Mouse (Mus musculus): ENCODE results near the gene Pbx2. TPM values are rescaled to one million over a fixed set of nuclear protein-coding genes. Genes with fewer than 3 reads are reported as not detected.

Gene Pbx2
- polyA plus RNA-seq, 1 experiment from 2014 or later: 7.6 TPM

GRCm38 (mm10) chr17:34585877-34586771, 4.9 kb upstream of the Pbx2 start:
- Histone ChIP-seq H3K4me3 (replicated peaks; ENCODE audit: low read length) (peak overlapping the region; percentile 85), H3K4me1 (replicated peaks; ENCODE audit: control insufficient read depth, insufficient read depth, low read length) (peaks cover 24% of the 10 kb centered on the region), H3K4me2 (ENCODE audit: low read length) (peak overlapping the region; percentile 91), H3K27me3 (replicated peaks; ENCODE audit: control insufficient read depth, insufficient read depth, low read length) (no peaks in the 10 kb centered on the region), H3K9ac (replicated peaks; ENCODE audit: low read depth, low read length) (peak overlapping the region; percentile 94), H3K27ac (ENCODE audit: low read length) (peak overlapping the region; percentile 100), H3K36me3 (ENCODE audit: control insufficient read depth, insufficient read depth) (no peaks in the 10 kb centered on the region), H3K9me3 (ENCODE audit: control insufficient read depth, low read length) (no peaks in the 10 kb centered on the region)
- peak; percentile 1; the same call in 1 of the 2 replicates for ATAC-seq
- WGBS: 12% methylated on average over 32 of the region's 32 CpGs

DNA sequence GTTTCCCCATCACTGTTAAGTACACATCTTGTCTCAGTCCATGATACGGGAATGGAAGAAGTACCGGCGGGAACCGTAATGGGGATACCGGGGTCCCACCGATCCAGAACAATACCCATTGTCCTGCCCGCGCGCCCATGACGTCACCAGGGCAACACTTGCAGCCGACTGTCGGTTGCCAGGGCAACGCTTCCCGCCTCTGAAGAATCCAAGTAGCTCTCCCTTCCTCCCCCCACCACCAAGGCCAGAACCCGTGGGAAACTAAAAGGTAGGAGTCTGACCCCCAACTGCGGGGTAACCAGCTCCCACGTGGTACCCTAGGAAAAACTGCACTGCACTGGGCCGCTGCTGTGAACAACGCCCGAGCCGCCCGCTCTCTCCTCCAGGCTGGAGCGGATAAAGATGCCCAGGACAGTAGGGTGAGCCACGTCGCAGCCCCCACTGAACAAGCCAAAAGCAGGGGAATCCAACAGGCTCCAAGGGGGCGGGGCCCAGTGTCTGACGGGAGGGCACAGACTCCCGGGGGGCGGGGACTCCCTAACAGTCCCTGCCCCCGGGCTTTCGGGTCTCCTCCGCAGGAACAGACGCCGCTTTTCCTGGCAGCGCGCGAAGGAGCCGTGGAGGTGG, 4.2 kb upstream of the Pbx2 start:
- Histone ChIP-seq H3K27ac (ENCODE audit: low read length) (peak overlapping the region; percentile 100), H3K4me3 (replicated peaks; ENCODE audit: low read length) (peak overlapping the region; percentile 85), H3K9ac (replicated peaks; ENCODE audit: low read depth, low read length) (peak overlapping the region; percentile 94), H3K4me1 (replicated peaks; ENCODE audit: control insufficient read depth, insufficient read depth, low read length) (peaks cover 30% of the 10 kb centered on the region), H3K9me3 (ENCODE audit: control insufficient read depth, low read length) (no peaks in the 10 kb centered on the region), H3K4me2 (ENCODE audit: low read length) (peak overlapping the region; percentile 91), H3K36me3 (ENCODE audit: control insufficient read depth, insufficient read depth) (no peaks in the 10 kb centered on the region), H3K27me3 (replicated peaks; ENCODE audit: control insufficient read depth, insufficient read depth, low read length) (no peaks in the 10 kb centered on the region)
- under 1% methylated on average over 38 of the region's 38 CpGs for WGBS
- ATAC-seq: peak; percentile 81

- ATAC-seq: peak; percentile 85
- H3K4me1 ChIP-seq (replicated peaks; ENCODE audit: control insufficient read depth, insufficient read depth, low read length): peaks cover 30% of the 10 kb centered on the region
- no peaks in the 10 kb centered on the region for H3K9me3 ChIP-seq (ENCODE audit: control insufficient read depth, low read length)
- peak overlapping the region; percentile 94 for H3K9ac ChIP-seq (replicated peaks; ENCODE audit: low read depth, low read length)
- H3K4me3 ChIP-seq (replicated peaks; ENCODE audit: low read length): peak overlapping the region; percentile 85
- H3K27me3 ChIP-seq (replicated peaks; ENCODE audit: control insufficient read depth, insufficient read depth, low read length): no peaks in the 10 kb centered on the region
- under 1% methylated on average over 48 of the region's 50 CpGs for WGBS
- peak overlapping the region; percentile 91 for H3K4me2 ChIP-seq (ENCODE audit: low read length)
- H3K36me3 ChIP-seq (ENCODE audit: control insufficient read depth, insufficient read depth): no peaks in the 10 kb centered on the region
- H3K27ac ChIP-seq (ENCODE audit: low read length): peak overlapping the region; percentile 100
Measured at GRCm38 (mm10) chr17:34587423-34587811, 3.6 kb upstream of the Pbx2 start.

DNA sequence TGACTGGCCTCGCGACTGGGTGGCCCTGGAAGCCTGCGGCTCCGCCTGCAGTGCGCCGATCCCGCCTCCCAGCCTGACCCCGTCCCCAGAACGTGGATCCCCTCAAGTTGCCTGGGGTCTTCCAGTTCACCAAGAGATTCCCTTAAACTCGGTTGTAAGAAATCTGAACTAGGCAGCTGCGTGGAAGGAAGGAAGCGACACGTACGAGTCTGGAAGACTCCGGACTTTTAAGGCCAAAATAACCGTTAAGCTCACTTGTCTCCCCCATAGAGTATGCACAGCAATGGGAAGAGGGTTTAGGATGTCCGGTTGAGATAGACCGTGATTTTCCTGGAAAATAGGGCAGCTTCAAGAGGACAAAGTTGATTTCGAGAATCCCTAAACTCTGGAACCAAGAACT, 3.3 kb upstream of the Pbx2 start:
- Histone ChIP-seq H3K4me3 (replicated peaks; ENCODE audit: low read length) (peak overlapping the region; percentile 85), H3K27ac (ENCODE audit: low read length) (peak overlapping the region; percentile 100), H3K9me3 (ENCODE audit: control insufficient read depth, low read length) (no peaks in the 10 kb centered on the region), H3K4me2 (ENCODE audit: low read length) (peak overlapping the region; percentile 91), H3K4me1 (replicated peaks; ENCODE audit: control insufficient read depth, insufficient read depth, low read length) (peaks cover 31% of the 10 kb centered on the region), H3K27me3 (replicated peaks; ENCODE audit: control insufficient read depth, insufficient read depth, low read length) (no peaks in the 10 kb centered on the region), H3K9ac (replicated peaks; ENCODE audit: low read depth, low read length) (peak overlapping the region; percentile 94), H3K36me3 (ENCODE audit: control insufficient read depth, insufficient read depth) (no peaks in the 10 kb centered on the region)
- 3% methylated on average over 19 of the region's 19 CpGs for WGBS
- ATAC-seq: no peak

GRCm38 (mm10) chr17:34588767-34589166, 2.3 kb upstream of the Pbx2 start:
- Histone ChIP-seq H3K9me3 (ENCODE audit: control insufficient read depth, low read length) (no peaks in the 10 kb centered on the region), H3K27me3 (replicated peaks; ENCODE audit: control insufficient read depth, insufficient read depth, low read length) (no peaks in the 10 kb centered on the region), H3K4me3 (replicated peaks; ENCODE audit: low read length) (no peak overlapping the region), H3K4me1 (replicated peaks; ENCODE audit: control insufficient read depth, insufficient read depth, low read length) (peaks cover 40% of the 10 kb centered on the region), H3K36me3 (ENCODE audit: control insufficient read depth, insufficient read depth) (no peaks in the 10 kb centered on the region), H3K9ac (replicated peaks; ENCODE audit: low read depth, low read length) (no peak overlapping the region), H3K27ac (ENCODE audit: low read length) (no peak overlapping the region), H3K4me2 (ENCODE audit: low read length) (no peak overlapping the region; the same call in 1 of the 2 replicates)
- WGBS: 54% methylated on average over 3 of the region's 3 CpGs
- ATAC-seq: no peak

DNA sequence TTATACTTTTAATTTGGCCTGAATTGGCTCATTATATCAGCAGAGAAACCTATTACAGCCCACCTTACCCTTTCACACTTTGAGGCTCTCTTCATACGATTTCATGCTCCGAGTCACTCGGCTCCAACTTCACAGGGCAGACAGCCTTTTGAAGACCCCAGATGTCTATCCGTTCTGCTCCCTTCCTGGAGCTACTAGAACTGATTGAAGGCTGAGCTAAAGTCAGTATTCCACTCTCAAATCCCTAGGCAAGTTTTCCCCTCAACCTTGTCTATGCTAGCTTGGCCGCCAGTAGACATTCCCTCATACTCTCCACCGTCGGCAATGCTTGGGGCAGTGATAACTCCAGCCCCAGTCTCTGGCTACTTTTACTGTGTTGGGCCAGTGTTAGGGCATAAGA, 1.9 kb upstream of the Pbx2 start:
- Histone ChIP-seq H3K36me3 (ENCODE audit: control insufficient read depth, insufficient read depth) (no peaks in the 10 kb centered on the region), H3K9ac (replicated peaks; ENCODE audit: low read depth, low read length) (no peak overlapping the region), H3K27me3 (replicated peaks; ENCODE audit: control insufficient read depth, insufficient read depth, low read length) (no peaks in the 10 kb centered on the region), H3K27ac (ENCODE audit: low read length) (no peak overlapping the region), H3K9me3 (ENCODE audit: control insufficient read depth, low read length) (no peaks in the 10 kb centered on the region), H3K4me1 (replicated peaks; ENCODE audit: control insufficient read depth, insufficient read depth, low read length) (peaks cover 45% of the 10 kb centered on the region), H3K4me2 (ENCODE audit: low read length) (no peak overlapping the region), H3K4me3 (replicated peaks; ENCODE audit: low read length) (no peak overlapping the region)
- ATAC-seq: no peak
- 49% methylated on average over 7 of the region's 7 CpGs for WGBS

- WGBS: 51% methylated on average over 7 of the region's 7 CpGs
- Histone ChIP-seq H3K9me3 (ENCODE audit: control insufficient read depth, low read length) (no peaks in the 10 kb centered on the region), H3K36me3 (ENCODE audit: control insufficient read depth, insufficient read depth) (no peaks in the 10 kb centered on the region), H3K4me3 (replicated peaks; ENCODE audit: low read length) (no peak within 1 kb of the TSS), H3K27ac (ENCODE audit: low read length) (no peak within 1 kb of the TSS), H3K4me1 (replicated peaks; ENCODE audit: control insufficient read depth, insufficient read depth, low read length) (peaks cover 50% of the 10 kb centered on the region), H3K4me2 (ENCODE audit: low read length) (no peak within 1 kb of the TSS), H3K9ac (replicated peaks; ENCODE audit: low read depth, low read length) (no peak within 1 kb of the TSS), H3K27me3 (replicated peaks; ENCODE audit: control insufficient read depth, insufficient read depth, low read length) (no peaks in the 10 kb centered on the region)
- no peak for ATAC-seq
Measured at GRCm38 (mm10) chr17:34589681-34590101, 1.4 kb upstream of the Pbx2 start, which contains the start of gene Gpsm3. Gene Gpsm3 (plus strand): TSS chr17:34589806.

DNA sequence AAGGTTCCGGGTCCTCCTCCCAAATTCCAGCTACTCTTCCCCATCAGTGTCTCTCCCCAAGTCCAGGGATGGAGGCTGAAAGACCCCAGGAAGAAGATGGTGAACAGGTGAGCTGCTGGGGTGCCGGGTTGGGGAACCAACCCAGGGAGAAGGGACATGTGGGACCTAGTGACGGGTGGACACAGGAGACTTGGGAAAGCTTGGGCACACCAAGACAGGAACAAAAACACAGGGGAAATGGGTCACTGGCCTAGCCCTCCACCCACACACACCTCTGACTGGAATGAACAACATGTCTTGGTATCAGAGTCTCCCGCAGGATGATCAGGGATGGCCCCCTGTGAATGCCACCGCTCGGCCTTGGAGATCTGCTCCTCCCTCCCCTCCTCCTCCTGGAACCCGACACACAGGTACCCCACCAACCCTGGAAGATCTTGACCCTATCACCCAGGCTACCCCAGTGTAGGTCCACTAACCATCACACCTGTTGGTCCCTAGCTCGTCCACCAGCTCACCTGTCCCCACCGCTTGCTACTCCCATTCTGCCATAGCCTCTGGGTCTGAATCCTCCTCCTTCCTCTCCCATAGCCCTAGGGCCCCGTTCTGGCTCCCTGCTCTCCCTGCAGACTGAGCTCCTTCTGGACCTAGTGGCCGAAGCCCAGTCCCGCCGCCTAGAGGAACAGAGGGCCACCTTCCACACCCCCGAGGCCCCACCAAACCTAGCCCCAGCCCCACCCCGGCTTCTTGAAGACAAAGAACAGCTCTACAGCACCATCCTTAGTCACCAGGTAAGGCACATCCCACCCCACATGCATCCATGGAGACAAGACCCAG, 695 bp upstream of the Pbx2 start:
- H3K4me1 ChIP-seq (replicated peaks; ENCODE audit: control insufficient read depth, insufficient read depth, low read length): peaks cover 53% of the 10 kb centered on the region
- no peak overlapping the region for H3K9ac ChIP-seq (replicated peaks; ENCODE audit: low read depth, low read length)
- H3K4me2 ChIP-seq (ENCODE audit: low read length): no peak overlapping the region
- H3K4me3 ChIP-seq (replicated peaks; ENCODE audit: low read length): no peak overlapping the region
- ATAC-seq: no peak
- no peaks in the 10 kb centered on the region for H3K9me3 ChIP-seq (ENCODE audit: control insufficient read depth, low read length)
- 72% methylated on average over 15 of the region's 15 CpGs for WGBS
- no peak overlapping the region; the same call in 1 of the 2 replicates for H3K27ac ChIP-seq (ENCODE audit: low read length)
- H3K36me3 ChIP-seq (ENCODE audit: control insufficient read depth, insufficient read depth): 0 out of 2 replicates have a peak, but pooled peaks cover 1% of the 10 kb centered on the region
- no peaks in the 10 kb centered on the region for H3K27me3 ChIP-seq (replicated peaks; ENCODE audit: control insufficient read depth, insufficient read depth, low read length)

GRCm38 (mm10) chr17:34591994-34592375, 919 bp downstream of the Pbx2 start:
- Histone ChIP-seq H3K9ac (replicated peaks; ENCODE audit: low read depth, low read length) (peak overlapping the region; percentile 98), H3K4me3 (replicated peaks; ENCODE audit: low read length) (peak overlapping the region; percentile 81), H3K9me3 (ENCODE audit: control insufficient read depth, low read length) (no peaks in the 10 kb centered on the region), H3K27me3 (replicated peaks; ENCODE audit: control insufficient read depth, insufficient read depth, low read length) (no peaks in the 10 kb centered on the region), H3K4me2 (ENCODE audit: low read length) (peak overlapping the region; percentile 67), H3K4me1 (replicated peaks; ENCODE audit: control insufficient read depth, insufficient read depth, low read length) (peaks cover 42% of the 10 kb centered on the region), H3K27ac (ENCODE audit: low read length) (peak overlapping the region; percentile 96), H3K36me3 (ENCODE audit: control insufficient read depth, insufficient read depth) (0 out of 2 replicates have a peak, but pooled peaks cover 3% of the 10 kb centered on the region)
- peak; percentile 29 for ATAC-seq
- under 1% methylated on average over 22 of the region's 35 CpGs for WGBS
